Mouse (Mus musculus): ENCODE measurements at regions not wholly inside any gene's neighbourhood (a gene's known extent, or its start where the extent isn't known, plus 50 kb on each side); places are given as distances from the start of the nearest gene placed in this dataset.

DNA sequence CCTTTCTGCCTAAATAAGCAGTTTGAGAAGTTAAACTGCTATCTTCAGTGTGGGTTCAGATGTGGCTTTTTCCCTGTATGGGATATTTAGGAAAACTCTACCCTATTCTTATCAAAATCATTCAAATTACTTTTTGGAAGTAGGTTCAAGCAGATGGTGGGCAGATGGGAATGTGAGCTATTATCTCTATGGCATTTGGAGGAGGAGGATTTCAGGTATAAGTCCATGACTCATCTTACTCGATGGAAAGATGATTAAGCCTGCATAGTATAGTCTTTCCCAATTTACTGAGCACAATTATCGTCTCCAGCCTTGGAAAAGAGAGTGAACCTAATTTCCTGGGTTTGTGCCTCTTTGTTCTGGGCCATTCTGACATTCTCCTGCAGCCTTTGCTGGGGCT is 1413.2 kb downstream of the D3Ertd751e start:
- TF ChIP-seq CTCF (IDR thresholded peaks at IDR 0.05; ENCODE audit: low read depth): no peak
- no peak overlapping the region for H3K4me3 ChIP-seq (ENCODE audit: low read length)
- H3K9ac ChIP-seq (replicated peaks; ENCODE audit: low read length): no peak overlapping the region
- H3K4me1 ChIP-seq (ENCODE audit: insufficient read depth, low read length): no peaks in the 10 kb centered on the region
- H3K27ac ChIP-seq: no peak overlapping the region
- no peak overlapping the region for H3K4me2 ChIP-seq (ENCODE audit: low read depth, low read length)
- DNase-seq (ENCODE audit: low spot score) (no peak), ATAC-seq (no peak)
- H3K27me3 ChIP-seq (ENCODE audit: insufficient read depth, low read length): no peaks in the 10 kb centered on the region
- H3K9me3 ChIP-seq (ENCODE audit: low read length): no peaks in the 10 kb centered on the region
- H3K36me3 ChIP-seq (ENCODE audit: insufficient read depth, low read length): no peaks in the 10 kb centered on the region
- WGBS: 71% methylated on average over 2 of the region's 2 CpGs

DNA sequence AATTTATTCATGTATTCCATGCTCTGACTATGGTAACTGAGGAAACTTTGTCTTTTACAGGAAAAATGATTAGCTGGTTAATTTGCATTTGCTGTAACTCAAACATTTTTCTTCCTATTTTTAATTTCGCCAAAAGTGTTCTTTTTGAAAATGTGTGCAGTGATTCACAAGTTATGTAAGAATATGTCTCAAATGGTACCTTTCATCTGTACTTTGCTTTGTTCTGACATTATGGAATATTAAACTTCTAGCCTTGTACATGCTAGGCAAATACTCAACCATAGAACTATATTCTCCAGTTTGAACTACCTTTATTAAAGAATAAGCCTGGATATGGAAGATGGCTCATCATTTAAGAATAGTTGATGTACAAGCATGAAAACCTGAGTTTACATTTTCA is 1418.1 kb downstream of the D3Ertd751e start:
- no peak overlapping the region for H3K4me2 ChIP-seq (ENCODE audit: low read depth, low read length)
- DNase-seq (ENCODE audit: low spot score) (no peak), ATAC-seq (no peak)
- no peak overlapping the region for H3K4me3 ChIP-seq (ENCODE audit: low read length)
- TF ChIP-seq CTCF (IDR thresholded peaks at IDR 0.05; ENCODE audit: low read depth): no peak
- no peak overlapping the region for H3K9ac ChIP-seq (replicated peaks; ENCODE audit: low read length)
- WGBS: 79% methylated on average over 1 of the region's 1 CpGs
- H3K27ac ChIP-seq: no peak overlapping the region
- H3K27me3 ChIP-seq (ENCODE audit: insufficient read depth, low read length): no peaks in the 10 kb centered on the region
- no peaks in the 10 kb centered on the region for H3K4me1 ChIP-seq (ENCODE audit: insufficient read depth, low read length)
- H3K9me3 ChIP-seq (ENCODE audit: low read length): no peaks in the 10 kb centered on the region
- no peaks in the 10 kb centered on the region for H3K36me3 ChIP-seq (ENCODE audit: insufficient read depth, low read length)

DNA sequence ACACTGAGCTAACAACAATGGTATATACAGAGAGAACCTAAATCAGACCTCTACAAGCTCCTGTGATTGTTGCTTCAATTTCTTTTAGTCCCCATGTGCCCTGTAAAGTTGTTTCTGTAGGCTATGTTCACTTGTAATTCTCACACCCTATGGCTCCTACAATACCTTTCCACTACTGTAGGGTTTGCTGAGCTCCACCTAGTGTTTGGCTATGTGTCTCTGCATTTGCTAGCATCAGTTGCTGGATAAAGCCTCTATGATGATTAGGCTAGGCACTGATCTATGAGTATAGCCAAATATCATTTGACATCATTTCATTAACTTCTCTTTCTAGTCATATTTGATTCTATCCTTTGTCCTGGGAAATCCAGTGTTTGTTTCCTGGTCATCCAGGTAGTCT is 1440.4 kb downstream of the D3Ertd751e start:
- H3K9ac ChIP-seq (replicated peaks; ENCODE audit: low read length): no peak overlapping the region
- no peaks in the 10 kb centered on the region for H3K27me3 ChIP-seq (ENCODE audit: insufficient read depth, low read length)
- TF ChIP-seq CTCF (IDR thresholded peaks at IDR 0.05; ENCODE audit: low read depth): 0 out of 2 replicates have a peak, but pooled peaks have one; percentile 2
- no peak overlapping the region for H3K4me3 ChIP-seq (ENCODE audit: low read length)
- no peak for DNase-seq (ENCODE audit: low spot score)
- no peaks in the 10 kb centered on the region for H3K36me3 ChIP-seq (ENCODE audit: insufficient read depth, low read length)
- no peak overlapping the region for H3K27ac ChIP-seq
- no peak overlapping the region for H3K4me2 ChIP-seq (ENCODE audit: low read depth, low read length)
- H3K9me3 ChIP-seq (ENCODE audit: low read length): 0 out of 2 replicates have a peak, but pooled peaks cover 2% of the 10 kb centered on the region
- no peaks in the 10 kb centered on the region for H3K4me1 ChIP-seq (ENCODE audit: insufficient read depth, low read length)
- ATAC-seq: no peak

DNA sequence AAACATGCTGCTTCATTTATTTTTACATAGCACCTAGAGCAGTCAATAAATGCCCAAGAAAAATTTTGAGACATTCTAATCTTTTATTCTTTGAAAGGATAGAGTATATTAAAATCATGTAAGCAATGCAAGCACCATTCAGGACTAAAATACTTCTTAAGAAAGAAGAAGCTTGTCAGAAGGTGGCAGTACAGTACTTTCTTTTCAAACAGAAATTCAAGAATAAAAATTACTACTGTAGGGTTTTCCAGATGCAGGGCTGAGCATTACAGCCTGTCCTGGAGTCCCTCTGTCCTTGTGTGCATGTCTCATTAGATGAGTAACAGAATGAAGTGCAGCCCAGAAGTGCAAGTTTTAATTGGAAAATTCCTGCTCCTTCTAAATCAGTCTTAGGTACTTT is 1457.5 kb downstream of the D3Ertd751e start:
- ATAC-seq (no peak), DNase-seq (ENCODE audit: low spot score) (peak; percentile 68)
- Histone ChIP-seq H3K4me2 (ENCODE audit: low read depth, low read length) (no peak overlapping the region), H3K9me3 (ENCODE audit: low read length) (no peaks in the 10 kb centered on the region), H3K27ac (no peak overlapping the region), H3K4me3 (ENCODE audit: low read length) (no peak overlapping the region), H3K36me3 (ENCODE audit: insufficient read depth, low read length) (no peaks in the 10 kb centered on the region), H3K9ac (replicated peaks; ENCODE audit: low read length) (no peak overlapping the region), H3K27me3 (ENCODE audit: insufficient read depth, low read length) (no peaks in the 10 kb centered on the region), H3K4me1 (ENCODE audit: insufficient read depth, low read length) (no peaks in the 10 kb centered on the region)
- peak; percentile 14; the same call in 1 of the 2 replicates for TF ChIP-seq CTCF (IDR thresholded peaks at IDR 0.05; ENCODE audit: low read depth)

DNA sequence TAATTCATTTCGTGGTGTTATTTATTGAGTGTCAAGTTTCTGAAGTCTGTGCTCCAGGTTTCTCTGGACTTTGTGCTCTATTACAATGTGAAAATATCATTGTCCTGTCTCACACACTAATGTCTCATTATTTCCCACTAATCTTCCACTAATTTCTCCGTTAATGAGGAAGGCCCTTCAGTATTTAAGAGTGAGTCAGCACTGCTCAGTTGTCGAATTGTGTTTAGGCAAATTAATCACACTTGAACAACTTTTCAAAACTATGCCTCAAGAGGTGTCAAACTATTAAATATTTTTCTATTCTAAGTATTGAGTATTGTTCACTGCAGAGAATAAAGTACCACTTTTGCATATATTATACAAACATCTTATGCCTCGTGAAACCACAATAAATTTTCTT is 1467.2 kb downstream of the D3Ertd751e start:
- Histone ChIP-seq H3K27me3 (ENCODE audit: insufficient read depth, low read length) (no peaks in the 10 kb centered on the region), H3K9ac (replicated peaks; ENCODE audit: low read length) (no peak overlapping the region), H3K9me3 (ENCODE audit: low read length) (no peaks in the 10 kb centered on the region), H3K36me3 (ENCODE audit: insufficient read depth, low read length) (no peaks in the 10 kb centered on the region), H3K4me2 (ENCODE audit: low read depth, low read length) (no peak overlapping the region), H3K4me3 (ENCODE audit: low read length) (no peak overlapping the region), H3K27ac (no peak overlapping the region), H3K4me1 (ENCODE audit: insufficient read depth, low read length) (no peaks in the 10 kb centered on the region)
- DNase-seq (ENCODE audit: low spot score) (no peak), ATAC-seq (no peak)
- TF ChIP-seq CTCF (IDR thresholded peaks at IDR 0.05; ENCODE audit: low read depth): no peak
- 66% methylated on average over 4 of the region's 4 CpGs for WGBS

DNA sequence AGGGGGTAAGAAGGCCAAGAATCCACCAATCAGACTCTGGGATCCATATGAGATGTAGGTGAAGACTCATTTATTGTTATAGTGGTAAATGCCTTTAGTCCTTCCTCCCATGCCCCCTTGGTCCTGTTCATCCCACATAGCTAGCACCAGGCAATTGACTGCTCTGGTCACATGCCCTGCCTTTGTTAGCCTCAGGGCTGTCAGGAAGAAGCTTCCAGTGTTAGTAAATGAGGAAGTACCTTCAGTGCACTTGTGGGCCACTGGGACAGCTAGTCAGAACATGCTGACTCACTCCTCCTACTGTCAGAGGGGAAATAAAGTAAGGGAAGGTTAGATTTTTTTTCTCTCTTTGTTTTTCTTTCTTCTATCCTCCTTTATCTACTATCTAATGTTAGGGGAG is 1476.3 kb downstream of the D3Ertd751e start:
- Histone ChIP-seq H3K9me3 (ENCODE audit: low read length) (no peaks in the 10 kb centered on the region), H3K27ac (no peak overlapping the region), H3K36me3 (ENCODE audit: insufficient read depth, low read length) (no peaks in the 10 kb centered on the region), H3K4me3 (ENCODE audit: low read length) (no peak overlapping the region), H3K4me2 (ENCODE audit: low read depth, low read length) (no peak overlapping the region), H3K4me1 (ENCODE audit: insufficient read depth, low read length) (no peaks in the 10 kb centered on the region), H3K27me3 (ENCODE audit: insufficient read depth, low read length) (no peaks in the 10 kb centered on the region), H3K9ac (replicated peaks; ENCODE audit: low read length) (no peak overlapping the region)
- DNase-seq (ENCODE audit: low spot score) (no peak), ATAC-seq (no peak)
- no peak for TF ChIP-seq CTCF (IDR thresholded peaks at IDR 0.05; ENCODE audit: low read depth)

DNA sequence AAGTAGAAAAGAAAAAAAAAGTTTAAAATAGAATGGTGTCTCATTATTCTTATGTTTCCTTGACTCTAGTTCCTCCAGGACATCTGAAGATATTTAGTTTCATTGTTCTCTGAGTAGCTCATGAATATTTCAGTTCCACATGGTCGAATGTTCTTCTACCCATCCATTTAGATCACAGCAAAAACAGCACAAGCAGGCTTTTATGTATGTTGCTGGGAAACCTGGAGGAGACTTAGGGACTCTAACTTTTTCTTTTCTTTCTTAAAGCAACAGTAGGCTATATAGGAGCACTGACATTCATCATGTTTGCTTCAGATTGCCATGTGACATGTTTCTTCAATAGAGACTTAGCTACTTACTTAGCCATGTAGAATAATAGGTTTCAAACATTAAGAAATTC is 1504.2 kb downstream of the D3Ertd751e start:
- no peak overlapping the region for H3K27ac ChIP-seq
- H3K4me2 ChIP-seq (ENCODE audit: low read depth, low read length): no peak overlapping the region
- H3K9me3 ChIP-seq (ENCODE audit: low read length): no peaks in the 10 kb centered on the region
- no peaks in the 10 kb centered on the region for H3K36me3 ChIP-seq (ENCODE audit: insufficient read depth, low read length)
- TF ChIP-seq CTCF (IDR thresholded peaks at IDR 0.05; ENCODE audit: low read depth): no peak
- DNase-seq (ENCODE audit: low spot score) (peak; percentile 10), ATAC-seq (peak; percentile 55; the same call in 1 of the 2 replicates)
- H3K9ac ChIP-seq (replicated peaks; ENCODE audit: low read length): no peak overlapping the region
- no peak overlapping the region for H3K4me3 ChIP-seq (ENCODE audit: low read length)
- 9% methylated on average over 1 of the region's 1 CpGs for WGBS
- no peaks in the 10 kb centered on the region for H3K4me1 ChIP-seq (ENCODE audit: insufficient read depth, low read length)
- H3K27me3 ChIP-seq (ENCODE audit: insufficient read depth, low read length): no peaks in the 10 kb centered on the region

Data from hindbrain, postnatal 0 days (tissue).